Mouse (Mus musculus) intestine, embryonic 16.5 days (tissue): ENCODE data around the gene Vmn1r229. TPM values are rescaled to one million over a fixed set of nuclear protein-coding genes. Genes with fewer than 3 reads are reported as not detected.

Source experiments
- ATAC-seq: fragments of 200-750 bp; cut with Nextera tagmentation; 2 replicates; pipeline ENCODE4 v1.8.0; 2017; ENCODE audit warnings: moderate TSS enrichment, moderate library complexity
- H3K27ac ChIP-seq: fragments of 300-500 bp; sonication (generic); 2 replicates; pipeline ENCODE4 v1.5.1; 2014; ENCODE audit warnings: mild to moderate bottlenecking, low read length
- H3K27me3 ChIP-seq: fragments of 300-500 bp; sonication (generic); replicated peaks from 2 replicates; pipeline ENCODE4 v1.6.1; 2014; ENCODE audit warnings: low read length, control low read depth, mixed read lengths; ENCODE audit not compliant: control insufficient read depth, insufficient read depth
- H3K36me3 ChIP-seq: fragments of 300-500 bp; sonication (generic); 2 replicates; pipeline ENCODE4 v1.6.1; 2014; ENCODE audit warnings: low read length, control low read depth; ENCODE audit not compliant: control insufficient read depth, insufficient read depth
- H3K4me1 ChIP-seq: fragments of 300-500 bp; sonication (generic); 2 replicates; pipeline ENCODE4 v1.6.1; 2014; ENCODE audit warnings: low read length, control low read depth, mixed read lengths; ENCODE audit not compliant: control insufficient read depth, insufficient read depth
- H3K4me2 ChIP-seq: fragments of 300-500 bp; sonication (generic); 2 replicates; pipeline ENCODE4 v1.6.1; 2014; ENCODE audit warnings: low read depth, low read length, control low read depth
- H3K4me3 ChIP-seq: fragments of 300-500 bp; sonication (generic); 2 replicates; pipeline ENCODE4 v1.5.1; 2014; ENCODE audit warnings: mild to moderate bottlenecking, low read length
- H3K9ac ChIP-seq: fragments of 300-500 bp; sonication (generic); 2 replicates; pipeline ENCODE4 v1.6.1; 2014; ENCODE audit warnings: low read depth, low read length
- H3K9me3 ChIP-seq: fragments of 300-500 bp; sonication (generic); 2 replicates; pipeline ENCODE4 v1.6.1; 2016; ENCODE audit warnings: low read length, control low read depth; ENCODE audit not compliant: control insufficient read depth
- WGBS: fragments of 180-500 bp; shearing (Covaris S2); extraction: QIAGEN DNeasy Blood & Tissue Kit; methylation state at CpG from one replicate; pipeline ENCODE4 v1.1.7; 2014; 5-methylcytosine and 5-hydroxymethylcytosine counted together
- polyA plus RNA-seq: library from polyadenylated mRNA; unstranded; fragments of >200 nt; fragmentation: Nextera tagmentation; extraction: Ambion mirVana; gene quantifications from 2 replicates; pipeline ENCODE4 v1.2.1, GENCODE M21; 2015

Vmn1r229 gene
- polyA plus RNA-seq = not detected in 2 replicates

- ATAC-seq = no peak
- H3K36me3 ChIP-seq = no peaks in the 10 kb centered on the region
- H3K27me3 ChIP-seq = no peaks in the 10 kb centered on the region
- no peak within 1 kb of the TSS for H3K4me2 ChIP-seq
- H3K4me3 ChIP-seq = no peak within 1 kb of the TSS
- 65% methylated on average over 1 of the region's 1 CpGs for WGBS
- H3K27ac ChIP-seq = no peak within 1 kb of the TSS
- no peaks in the 10 kb centered on the region for H3K4me1 ChIP-seq
- no peak within 1 kb of the TSS for H3K9ac ChIP-seq
- H3K9me3 ChIP-seq = no peaks in the 10 kb centered on the region
These were observed at the start of gene Vmn1r229 for GRCm38 (mm10) chr17:20811255-20811654. Gene Vmn1r229, plus strand, starts transcription at chr17:20811555.

- Histone ChIP-seq H3K36me3 (no peaks in the 10 kb centered on the region), H3K9me3 (no peaks in the 10 kb centered on the region), H3K4me3 (no peak within 1 kb of the TSS), H3K9ac (no peak within 1 kb of the TSS), H3K27me3 (no peaks in the 10 kb centered on the region), H3K27ac (no peak within 1 kb of the TSS), H3K4me1 (no peaks in the 10 kb centered on the region), H3K4me2 (no peak within 1 kb of the TSS)
- no peak for ATAC-seq
These were observed 25.3 kb upstream of the Vmn1r229 start, which contains the start of gene Vmn1r228 for GRCm38 (mm10) chr17:20786057-20786456. Gene Vmn1r228, minus strand, starts transcription at chr17:20786157.

GRCm38 (mm10) chr17:20840144-20840543 lies 28.8 kb downstream of the Vmn1r229 start, which contains the start of gene Vmn1r230:
Gene Vmn1r230, plus strand, starts transcription at chr17:20840444.
- 21% methylated on average over 1 of the region's 1 CpGs for WGBS
- Histone ChIP-seq H3K36me3 (no peaks in the 10 kb centered on the region), H3K4me3 (no peak within 1 kb of the TSS), H3K9ac (no peak within 1 kb of the TSS), H3K27ac (no peak within 1 kb of the TSS), H3K27me3 (no peaks in the 10 kb centered on the region), H3K9me3 (no peaks in the 10 kb centered on the region), H3K4me2 (no peak within 1 kb of the TSS), H3K4me1 (no peaks in the 10 kb centered on the region)
- ATAC-seq = no peak

Other genes starting within 250 kb of the Vmn1r229 start
- gene Vmn2r109, start 246.8 kb upstream of the Vmn1r229 start, polyA plus RNA-seq = not detected in 2 replicates
- gene Vmn2r110, start 215.1 kb upstream of the Vmn1r229 start, polyA plus RNA-seq = 0.02 TPM in 1 of 2 replicates, not detected in the other
- not detected in 2 replicates for gene Fpr-rs3, start 186.7 kb upstream of the Vmn1r229 start, polyA plus RNA-seq
- gene Vmn1r226, start 128.7 kb upstream of the Vmn1r229 start, polyA plus RNA-seq = not detected in 2 replicates
- gene Vmn1r227, start 81.7 kb upstream of the Vmn1r229 start, polyA plus RNA-seq = not detected in 2 replicates
- gene Vmn1r228, start 25.4 kb upstream of the Vmn1r229 start, polyA plus RNA-seq = not detected in 2 replicates
- gene Vmn1r230, start 28.9 kb downstream of the Vmn1r229 start, polyA plus RNA-seq = not detected in 2 replicates
- not detected in 2 replicates for gene Vmn1r231, start 93.5 kb downstream of the Vmn1r229 start, polyA plus RNA-seq
- not detected in 2 replicates for gene Vmn1r232, start 108.2 kb downstream of the Vmn1r229 start, polyA plus RNA-seq
- gene Ppp2r1a, start 133.8 kb downstream of the Vmn1r229 start, polyA plus RNA-seq = 352 and 364 TPM in 2 replicates
- gene Vmn1r233, start 184.9 kb downstream of the Vmn1r229 start, polyA plus RNA-seq = not detected in 2 replicates
- gene Zfp160, start 197.3 kb downstream of the Vmn1r229 start, polyA plus RNA-seq = 8.2 TPM in 2 replicates